Mouse (Mus musculus): ENCODE measurements at regions not wholly inside any gene's neighbourhood (a gene's known extent, or its start where the extent isn't known, plus 50 kb on each side); places are given as distances from the start of the nearest gene placed in this dataset.

DNA sequence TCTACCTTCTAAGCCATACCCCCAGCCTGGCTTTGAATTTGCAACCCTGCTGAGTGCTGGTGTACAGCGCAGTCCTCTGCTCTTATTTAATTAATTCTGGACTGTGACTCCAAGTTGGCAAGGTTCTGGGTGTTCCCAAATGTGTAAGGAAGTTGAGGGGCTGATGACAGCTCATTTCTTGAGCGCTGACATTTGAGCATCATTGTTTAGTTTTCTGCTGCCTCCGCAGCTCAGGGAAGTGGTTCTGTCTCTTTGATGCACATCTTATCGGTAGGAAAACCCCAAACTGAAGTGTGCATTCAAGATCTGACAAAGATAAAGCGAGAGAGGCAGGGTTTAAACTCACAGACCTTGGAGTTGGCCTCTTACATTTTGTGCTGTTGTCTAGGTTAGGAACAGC, 137.6 kb upstream of the Eef2kmt start:
- TF ChIP-seq POLR2A (IDR thresholded peaks at IDR 0.05; ENCODE audit: borderline replicate concordance, extremely low read depth, low read depth, low read length) (no peak), CTCF (IDR thresholded peaks at IDR 0.05; ENCODE audit: insufficient read depth, low read length) (no peak)
